Mouse (Mus musculus) urinary bladder, postnatal 10 days (tissue): ENCODE measurements around the gene Itga7.

Source experiments
- DNase-seq: peaks from one replicate; pipeline ENCODE4 v3.0.0; 2022; ENCODE audit warnings: low spot score

Gene Itga7

DNA sequence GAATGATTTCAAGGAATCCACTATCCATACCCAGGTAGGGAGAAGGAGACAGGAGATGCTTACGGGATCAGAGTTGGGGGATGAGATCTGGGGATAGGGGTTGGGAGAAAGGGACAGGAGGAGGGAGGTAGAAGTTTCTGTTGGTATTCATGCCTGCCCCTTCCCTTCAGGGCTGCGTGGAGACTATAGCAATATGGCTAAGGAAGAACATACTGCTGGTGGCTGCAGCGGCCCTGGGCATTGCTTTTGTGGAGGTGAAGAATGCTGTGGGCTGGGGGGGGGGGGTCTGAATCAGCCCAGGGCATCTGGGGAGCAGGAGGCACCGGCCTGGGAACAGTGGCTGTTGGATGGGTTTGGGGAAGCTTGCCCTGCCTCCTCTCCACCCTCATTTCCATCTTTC is 21.4 kb upstream of the Itga7 start:
- DNase-seq, result no peak

DNA sequence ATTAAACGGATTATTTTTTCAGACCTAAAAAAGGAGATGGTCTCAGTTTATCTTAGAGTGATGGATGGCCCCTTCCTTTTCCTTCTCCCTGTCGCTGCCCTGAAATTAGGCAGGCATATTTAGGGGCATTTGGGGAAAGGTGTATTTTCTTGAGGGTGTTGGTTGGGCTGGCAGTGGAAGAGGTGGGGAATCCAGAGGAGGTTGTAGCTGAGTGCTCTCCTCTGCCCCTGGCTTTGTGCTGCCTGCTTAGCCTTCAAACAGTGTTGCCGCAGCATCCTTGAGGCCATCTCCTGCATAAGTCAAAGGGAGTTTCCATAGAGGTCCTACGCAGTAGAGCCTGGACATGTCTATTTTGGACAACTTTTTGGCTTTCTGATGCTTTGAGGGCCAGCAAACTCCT is 20.8 kb upstream of the Itga7 start:
- no peak for DNase-seq

DNA sequence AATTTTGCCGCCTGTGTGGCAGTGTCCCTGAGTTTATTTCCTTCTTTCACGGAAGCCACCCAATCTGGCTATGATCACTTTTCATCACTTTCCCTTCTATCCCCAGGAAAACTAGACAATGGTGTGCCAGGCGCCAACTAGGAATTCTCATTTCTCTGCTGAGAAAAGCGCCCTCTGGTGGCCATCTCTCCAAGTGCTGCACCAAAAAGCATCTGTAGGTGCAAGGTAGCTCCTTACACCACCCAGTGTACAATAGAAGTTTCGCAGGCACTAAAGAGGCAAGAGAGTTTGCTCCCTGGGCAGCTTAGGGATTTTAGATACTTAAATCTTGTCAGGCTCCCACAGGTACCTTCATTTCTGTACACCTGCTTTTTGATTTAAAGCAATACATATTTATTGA is 20.4 kb upstream of the Itga7 start:
- peak; percentile 73 for DNase-seq

- DNase-seq, result no peak
These were observed 19.9 kb upstream of the Itga7 start for GRCm38 (mm10) chr10:128913696-128914095.

GRCm38 (mm10) chr10:128915550-128915949 is 18.1 kb upstream of the Itga7 start:
- DNase-seq, result no peak

- DNase-seq, result no peak
These were observed 17.0 kb upstream of the Itga7 start for GRCm38 (mm10) chr10:128916665-128917064.

DNA sequence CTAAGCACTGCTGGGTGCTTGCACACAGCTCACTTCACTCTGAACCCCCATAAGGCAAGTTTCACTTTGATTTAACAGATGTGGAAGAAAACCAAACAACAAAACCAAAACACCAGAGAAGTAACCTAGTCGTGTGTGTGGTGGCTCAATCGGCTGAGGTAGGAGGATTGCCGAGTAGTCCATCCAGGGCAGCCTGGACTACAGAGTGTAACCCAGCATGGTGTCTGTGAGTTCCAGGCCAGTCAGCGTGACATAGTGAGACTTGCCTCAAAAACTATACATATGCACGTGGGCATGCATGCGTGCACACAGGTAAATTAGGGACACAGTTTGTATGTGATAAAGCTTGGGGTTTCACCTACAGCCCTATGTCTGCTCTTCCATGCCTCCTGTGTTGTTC is 16.2 kb upstream of the Itga7 start:
- DNase-seq, result no peak

DNA sequence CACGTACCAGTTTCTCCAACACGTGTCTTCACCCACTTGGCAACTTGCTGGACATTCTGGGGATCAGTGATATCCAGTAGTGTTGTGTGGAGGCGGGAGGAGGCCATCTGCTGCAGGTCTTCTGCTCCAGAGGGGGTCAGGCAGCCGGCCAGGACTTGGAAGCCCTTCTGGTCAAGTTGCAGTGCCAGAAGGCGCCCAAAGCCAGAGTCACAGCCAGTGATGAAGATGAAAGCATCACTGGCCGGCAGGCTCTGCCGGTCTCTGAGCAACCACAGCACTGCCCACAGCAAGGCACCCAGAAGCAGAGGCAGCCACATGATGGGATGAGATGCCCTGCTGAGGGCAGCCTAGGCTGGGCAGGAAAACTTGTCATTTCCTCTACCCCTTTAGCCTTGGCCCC is 15.4 kb upstream of the Itga7 start:
- no peak for DNase-seq

- DNase-seq, result no peak
These were observed 14.4 kb upstream of the Itga7 start for GRCm38 (mm10) chr10:128919203-128919631.

GRCm38 (mm10) chr10:128919966-128920365 is 13.7 kb upstream of the Itga7 start:
- DNase-seq, result no peak

DNA sequence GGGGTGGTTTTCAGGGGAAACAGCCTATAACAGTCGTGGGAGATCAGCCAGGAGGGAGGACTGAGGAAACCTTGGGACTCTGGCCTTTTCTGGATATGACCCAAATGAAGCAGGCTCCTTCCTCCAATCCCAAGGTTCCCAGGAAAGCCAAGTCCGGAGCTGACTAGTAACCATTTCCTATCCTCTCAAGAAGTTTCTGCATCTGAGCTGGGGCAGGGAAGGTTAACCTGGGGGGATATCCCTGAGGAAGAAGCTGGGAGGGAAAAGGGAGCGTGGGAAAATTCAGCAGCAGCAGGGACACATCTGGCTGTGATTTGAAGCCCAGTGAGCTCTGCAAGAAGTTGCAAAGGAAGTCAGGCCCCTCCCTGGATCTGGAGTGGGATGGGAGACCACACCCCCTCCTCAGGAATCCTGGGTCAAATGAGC is 12.9 kb upstream of the Itga7 start:
- no peak for DNase-seq

DNA sequence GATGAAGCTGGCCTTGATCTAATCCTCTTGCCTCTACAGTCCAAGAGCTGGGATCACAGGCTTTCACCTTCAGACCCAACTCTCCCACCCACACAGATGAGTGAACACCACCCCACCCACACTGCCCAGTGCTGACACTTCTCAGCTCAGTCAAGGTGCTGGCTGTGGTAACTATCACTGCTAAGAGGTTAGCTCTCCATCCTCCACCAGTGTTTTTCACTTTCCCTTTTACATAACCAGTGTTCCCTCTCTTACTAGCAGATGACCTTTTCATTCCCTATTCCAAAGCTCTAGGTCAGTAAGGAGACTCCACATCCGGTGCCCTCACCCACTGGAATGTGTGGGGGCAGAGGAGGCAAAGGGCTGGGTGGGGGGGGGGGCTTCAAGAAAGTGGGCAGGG is 12.4 kb upstream of the Itga7 start:
- DNase-seq, result no peak

DNA sequence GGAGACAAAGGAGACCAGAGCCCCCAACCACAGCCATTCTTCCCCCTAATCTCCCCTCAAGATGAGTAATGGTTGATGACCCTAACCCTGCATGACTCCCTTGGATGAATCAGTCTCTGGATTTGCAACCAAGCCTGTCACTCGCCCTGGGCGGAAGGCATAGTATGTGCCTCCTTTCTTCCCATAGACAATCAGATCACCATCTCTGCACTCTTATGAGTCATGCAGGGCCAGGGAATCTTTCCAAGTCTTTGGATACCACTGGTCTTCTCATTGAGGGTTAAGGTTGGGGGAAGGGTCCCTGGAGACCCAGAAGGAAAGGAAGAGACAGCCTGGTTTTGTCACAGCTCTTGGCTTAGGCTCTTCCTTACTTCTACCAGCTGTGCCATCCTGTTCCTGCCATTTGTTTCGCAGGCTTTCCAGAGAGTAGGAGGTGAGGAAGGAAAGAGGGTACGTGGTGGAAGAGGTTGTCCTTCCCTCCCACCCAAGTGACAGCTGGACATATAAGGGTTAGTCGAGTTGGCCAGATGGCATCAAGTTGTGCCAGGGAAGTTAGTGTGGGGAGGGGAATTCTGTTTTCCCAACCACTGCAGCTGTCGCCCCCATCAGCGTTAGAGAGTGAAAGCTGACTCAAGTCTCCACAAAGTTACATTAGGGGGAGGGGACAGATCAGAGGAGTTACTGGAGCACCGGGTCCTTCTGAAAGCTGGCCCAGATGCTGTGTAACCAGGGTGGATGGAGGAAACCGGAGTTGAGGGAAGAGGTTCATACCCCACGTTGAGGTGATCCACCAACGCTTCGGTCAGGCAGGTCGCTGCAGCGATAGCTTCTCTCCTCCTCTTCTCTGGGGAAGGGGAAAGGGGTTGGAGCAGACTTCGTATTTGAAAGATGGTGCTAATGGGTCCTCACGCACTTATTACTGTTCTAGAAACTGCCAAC is 11.5 kb upstream of the Itga7 start:
- no peak for DNase-seq

DNA sequence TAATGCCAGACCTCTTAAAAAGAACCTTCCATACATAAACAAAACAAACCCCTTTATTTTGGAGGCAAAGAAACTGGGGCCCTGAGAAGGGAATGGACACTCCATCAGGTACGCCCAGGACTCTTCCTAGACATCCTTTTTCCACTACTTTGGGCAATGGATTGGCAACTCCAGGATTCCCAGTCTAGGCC is 10.9 kb upstream of the Itga7 start, which contains the start of gene Rdh5:
TSS of gene Rdh5 (minus strand) at position 67 of the 191 bp plus-strand sequence.
- DNase-seq, result no peak

DNA sequence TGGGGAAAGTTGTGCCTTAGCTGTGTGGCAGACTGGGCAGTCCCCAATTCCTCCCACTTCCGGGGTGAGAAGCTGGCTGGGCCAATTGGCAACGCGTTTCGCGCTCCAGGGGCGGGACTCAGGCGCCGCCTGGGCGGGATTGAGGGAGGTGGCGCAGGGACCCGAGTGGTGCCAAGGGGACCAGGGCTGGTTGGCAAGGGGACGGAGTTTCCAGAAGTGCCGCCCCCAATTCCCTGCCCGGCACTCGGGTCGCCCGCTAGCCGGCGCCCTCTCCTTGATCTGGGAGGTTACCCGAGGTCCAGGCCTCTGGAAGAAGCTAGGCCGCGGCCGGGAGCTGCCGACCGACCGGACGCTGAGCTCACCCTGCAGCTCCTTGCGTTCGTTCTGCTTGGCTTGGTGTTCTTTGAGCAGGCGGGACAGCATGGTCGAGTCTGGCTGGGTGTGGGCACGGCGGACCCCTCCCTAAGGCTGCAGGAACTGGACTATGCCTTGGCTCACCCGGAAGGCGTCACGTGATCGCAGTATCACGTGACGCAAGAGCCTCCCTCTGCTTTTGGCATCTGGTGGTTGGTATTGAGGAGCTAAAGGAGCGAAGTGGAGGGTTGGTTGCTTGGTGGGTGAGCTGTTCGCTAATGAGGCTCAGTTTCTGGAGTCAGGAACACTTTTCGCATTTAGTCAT is 10.5 kb upstream of the Itga7 start:
- peak; percentile 85 for DNase-seq

- no peak for DNase-seq
These were observed 9.7 kb upstream of the Itga7 start, which contains the start of gene Bloc1s1 for GRCm38 (mm10) chr10:128923935-128924334. Gene Bloc1s1 (minus strand): TSS chr10:128924035.

GRCm38 (mm10) chr10:128928356-128928755 is 5.3 kb upstream of the Itga7 start:
- no peak for DNase-seq

GRCm38 (mm10) chr10:128929638-128930378 is 3.8 kb upstream of the Itga7 start:
- DNase-seq, result no peak

- no peak for DNase-seq
These were observed 2.2 kb upstream of the Itga7 start for GRCm38 (mm10) chr10:128931441-128931840.

DNA sequence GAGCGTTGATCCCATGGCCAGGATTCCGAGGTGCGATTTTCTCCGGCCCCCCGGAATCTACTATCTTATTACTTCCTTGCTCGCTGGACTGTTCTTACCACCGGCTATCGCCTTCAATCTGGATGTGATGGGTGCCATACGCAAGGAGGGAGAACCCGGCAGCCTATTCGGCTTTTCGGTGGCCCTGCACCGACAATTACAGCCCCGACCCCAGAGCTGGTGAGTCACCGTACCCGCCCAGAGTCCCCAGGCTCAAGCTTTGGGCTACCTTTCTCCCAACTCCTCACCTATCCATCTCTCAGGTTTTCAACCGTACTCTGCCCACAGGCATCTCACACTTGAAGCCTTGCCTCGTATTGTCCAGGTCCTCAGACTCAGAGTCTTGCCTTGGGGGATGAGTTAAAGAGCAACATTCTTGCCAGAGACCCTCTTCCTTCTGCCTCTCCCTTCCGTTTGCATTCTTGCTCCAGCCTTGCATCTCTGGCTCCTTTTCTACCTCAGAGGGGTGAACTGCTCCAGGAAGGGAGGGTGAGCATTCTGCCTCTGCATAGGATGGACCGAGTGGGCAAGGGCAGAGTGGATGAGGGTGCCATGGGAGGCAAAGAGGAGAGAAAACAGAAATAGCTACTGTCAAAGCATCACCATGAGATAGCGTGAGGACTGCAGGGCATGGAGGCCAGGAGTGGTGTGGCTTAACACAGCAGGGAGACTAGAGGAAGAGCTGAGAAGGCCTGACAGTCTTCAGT is 531 bp downstream of the Itga7 start:
- no peak for DNase-seq

- no peak for DNase-seq
These were observed 1.6 kb downstream of the Itga7 start for GRCm38 (mm10) chr10:128934997-128935787.
